Mouse (Mus musculus): Measurements from ENCODE around the gene Gm8693.
"Not testable (repeated sequence)": the region's sequence is repeated elsewhere in the genome, so short reads cannot be mapped to it uniquely, and the experiment has no call there.

Gm8693 gene

DNA sequence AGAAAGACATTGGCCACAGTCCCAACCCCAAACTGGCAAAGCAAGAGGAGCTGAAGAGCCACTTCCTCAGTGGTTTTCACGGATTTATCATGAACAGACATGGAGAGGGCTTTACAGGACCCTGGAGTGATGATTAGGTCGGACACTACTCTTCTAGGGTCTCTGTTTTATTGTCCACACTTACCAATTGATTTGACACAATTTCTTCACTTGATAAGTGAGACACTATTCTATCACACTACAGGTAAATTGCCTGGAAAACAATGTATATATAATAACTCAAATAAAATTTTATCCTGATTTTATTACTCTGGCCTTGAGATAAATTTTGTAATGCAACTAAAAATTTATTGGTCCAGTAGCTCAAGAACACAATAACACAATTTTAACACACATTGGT lies at the start of gene Gm8693:
TSS of gene Gm8693 (minus strand) at position 101 of the 400 bp plus-strand sequence.
- not testable (repeated sequence) for DNase-seq (ENCODE audit: low spot score)

DNA sequence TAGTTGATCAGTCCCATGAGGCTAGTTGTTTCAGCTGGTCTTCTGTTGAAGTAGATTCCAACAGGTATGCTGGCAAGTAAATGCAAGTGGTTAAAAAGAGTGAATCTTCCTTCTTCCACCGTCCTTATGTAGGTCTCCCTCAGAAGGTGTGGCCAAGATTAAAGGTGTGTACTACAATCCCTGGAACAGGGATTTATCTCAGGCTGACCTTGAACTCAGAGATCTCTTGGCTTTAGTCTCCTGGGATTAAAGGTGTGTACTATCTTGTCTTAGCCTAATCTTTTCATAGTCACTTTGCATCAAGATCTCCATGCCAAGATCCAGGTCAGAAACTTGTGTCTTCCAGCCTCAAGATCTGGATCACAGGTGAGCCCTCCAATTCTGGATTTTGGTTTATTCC lies 27.5 kb upstream of the Gm8693 start, which contains the start of gene Gm4567:
TSS of gene Gm4567 (minus strand) at position 101 of the 400 bp plus-strand sequence.
- DNase-seq (ENCODE audit: low spot score), result not testable (repeated sequence)

DNA sequence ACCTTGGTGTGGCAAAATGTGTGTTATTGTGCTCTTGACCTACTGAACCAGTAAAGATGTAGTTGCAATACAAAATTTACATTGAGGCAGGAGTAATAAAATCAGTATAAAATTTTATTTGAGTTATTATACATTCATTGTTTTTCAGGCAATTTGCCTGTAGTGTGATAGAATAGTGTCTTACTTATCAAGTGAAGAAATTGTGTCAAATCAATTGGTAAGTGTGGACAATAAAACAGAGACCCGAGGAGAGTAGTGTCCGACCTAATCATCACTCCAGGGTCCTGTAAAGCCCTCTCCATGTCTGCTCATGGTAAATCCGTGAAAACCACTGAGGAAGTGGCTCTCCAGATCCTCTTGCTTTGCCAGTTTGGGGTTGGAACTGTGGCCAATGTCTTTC lies 34.4 kb downstream of the Gm8693 start, which contains the start of gene Vmn1r155:
TSS of gene Vmn1r155 (plus strand) at position 301 of the 400 bp plus-strand sequence.
- DNase-seq (ENCODE audit: low spot score), result not testable (repeated sequence)

Measured in layer of hippocampus, adult 9-10 months (tissue).